Mouse (Mus musculus) heart, adult 18-20 months (tissue): ENCODE measurements around the gene Krtap2-4. TPM values are rescaled to one million over a fixed set of nuclear protein-coding genes. Genes with fewer than 3 reads are reported as not detected.
"Not testable (repeated sequence)": the region's sequence is repeated elsewhere in the genome, so short reads cannot be mapped to it uniquely, and the experiment has no call there.

Experiments
- DNase-seq, 2 experiments: peaks; one replicate each; pipeline ENCODE4 v3.0.0; 2021 to 2022; ENCODE audit warnings: mixed read lengths in 1 of 2
- long read RNA-seq, 2 experiments: library from polyadenylated mRNA; stranded (forward); transcript quantifications; one replicate each; pipeline ENCODE4 v2.0.0; 2021
- total RNA-seq, 2 experiments: library from RNA; stranded (reverse); gene quantifications; 2 replicates each; pipeline ENCODE4 v1.2.3; 2021

Krtap2-4 gene
- total RNA-seq, result not detected
- long read RNA-seq, experiment 1, result 0 reads
- long read RNA-seq, experiment 2, result 0 reads

GRCm38 (mm10) chr11:99614796-99615363 lies at the start of gene Krtap2-4:
Krtap2-4 (minus strand) TSS chr11:99614846.
- DNase-seq, result no peak

GRCm38 (mm10) chr11:99662802-99663201 lies 48.2 kb upstream of the Krtap2-4 start:
- no peak for DNase-seq

DNA sequence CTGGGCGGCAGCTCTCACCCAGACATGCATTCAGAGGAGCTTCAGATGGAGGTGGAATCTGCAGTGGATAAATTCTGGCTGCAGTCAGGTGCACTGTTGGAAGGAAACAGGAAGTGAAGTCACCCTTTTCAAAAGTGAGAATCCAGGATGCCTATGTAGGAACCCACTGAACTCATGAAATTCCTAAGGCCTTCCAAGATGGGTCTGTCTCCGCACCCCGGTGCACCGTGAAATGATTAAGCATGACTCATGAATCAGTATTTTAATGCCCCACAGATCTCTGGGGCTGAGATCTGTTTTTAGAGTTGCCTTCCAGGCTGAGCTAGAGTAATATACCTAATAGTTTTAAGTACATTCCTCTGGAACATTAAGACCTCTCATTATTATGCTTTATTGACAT lies 44.6 kb upstream of the Krtap2-4 start:
- DNase-seq, result no peak

GRCm38 (mm10) chr11:99658467-99659010 lies 43.9 kb upstream of the Krtap2-4 start, which contains the start of gene Gm11563:
Gm11563 (minus strand) TSS chr11:99658960.
- DNase-seq, result not testable (repeated sequence)

DNA sequence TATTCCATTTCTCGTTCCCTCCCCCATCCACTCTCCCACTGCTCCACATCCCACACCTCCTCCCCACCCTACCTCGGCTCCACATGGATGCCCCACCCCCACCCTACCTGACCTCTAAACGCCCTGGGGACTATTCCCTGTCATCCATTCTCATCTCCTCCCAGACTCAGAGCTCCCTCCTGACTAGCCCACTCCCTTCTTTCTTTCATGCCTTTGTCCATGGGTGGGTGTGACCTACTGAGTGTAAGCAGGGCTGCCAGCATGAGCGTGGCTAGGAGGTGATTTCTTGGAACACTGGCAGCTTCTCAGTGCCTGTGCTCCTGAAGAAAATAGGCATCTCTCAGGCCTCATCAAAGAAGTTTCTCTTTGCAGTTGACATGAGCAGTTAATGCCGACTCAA lies 42.4 kb upstream of the Krtap2-4 start:
- DNase-seq, result no peak

GRCm38 (mm10) chr11:99650136-99650535 lies 35.5 kb upstream of the Krtap2-4 start, which contains the start of gene Gm11555:
Gm11555 (minus strand) TSS chr11:99650236.
- no peak for DNase-seq

DNA sequence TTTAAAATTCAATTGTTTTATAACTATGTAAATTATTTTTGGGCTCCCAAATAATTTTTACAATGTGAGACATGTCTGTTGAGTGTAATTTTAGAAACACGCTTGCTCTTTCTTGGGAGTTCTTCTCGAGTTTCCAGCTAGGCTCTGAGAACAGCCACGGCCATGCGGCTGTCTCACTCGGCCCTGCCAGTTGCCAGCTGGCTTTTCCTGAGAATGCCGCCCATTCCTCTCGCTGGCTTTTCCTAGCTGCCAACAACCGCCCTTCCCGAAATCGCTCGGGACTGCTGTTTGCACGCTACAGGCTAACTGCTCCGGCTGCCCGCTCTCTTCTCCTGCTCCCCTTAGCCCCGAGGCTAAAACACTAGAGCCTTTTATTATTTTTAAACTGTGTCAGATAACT lies 31.8 kb upstream of the Krtap2-4 start:
- DNase-seq, result no peak

- DNase-seq, result no peak
These were observed 29.7 kb upstream of the Krtap2-4 start for GRCm38 (mm10) chr11:99644351-99644750.

GRCm38 (mm10) chr11:99643635-99644139 lies 29.0 kb upstream of the Krtap2-4 start, which contains the start of gene Krtap4-7:
Krtap4-7 (minus strand) TSS chr11:99644089.
- DNase-seq, result not testable (repeated sequence)

DNA sequence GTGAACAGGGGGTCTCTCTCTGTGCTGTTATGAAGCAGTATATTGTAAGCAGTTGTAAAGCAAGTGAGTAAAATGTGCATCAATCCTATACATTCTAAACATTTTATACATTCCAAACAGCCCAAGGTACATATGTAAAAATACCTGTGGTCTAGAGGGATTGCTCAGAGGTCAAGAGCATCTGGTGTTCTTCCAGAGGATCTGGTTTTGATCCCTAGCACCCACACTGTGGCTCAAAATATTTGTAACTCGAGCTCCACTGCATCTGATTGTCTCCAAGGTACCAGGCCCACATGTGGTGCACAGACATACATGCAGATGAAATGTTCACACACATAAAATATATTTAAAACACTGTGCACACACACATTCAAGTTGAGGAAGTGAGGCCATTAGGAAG lies 26.3 kb upstream of the Krtap2-4 start:
- DNase-seq, result no peak

GRCm38 (mm10) chr11:99637086-99637485 lies 22.4 kb upstream of the Krtap2-4 start:
- DNase-seq, result no peak

DNA sequence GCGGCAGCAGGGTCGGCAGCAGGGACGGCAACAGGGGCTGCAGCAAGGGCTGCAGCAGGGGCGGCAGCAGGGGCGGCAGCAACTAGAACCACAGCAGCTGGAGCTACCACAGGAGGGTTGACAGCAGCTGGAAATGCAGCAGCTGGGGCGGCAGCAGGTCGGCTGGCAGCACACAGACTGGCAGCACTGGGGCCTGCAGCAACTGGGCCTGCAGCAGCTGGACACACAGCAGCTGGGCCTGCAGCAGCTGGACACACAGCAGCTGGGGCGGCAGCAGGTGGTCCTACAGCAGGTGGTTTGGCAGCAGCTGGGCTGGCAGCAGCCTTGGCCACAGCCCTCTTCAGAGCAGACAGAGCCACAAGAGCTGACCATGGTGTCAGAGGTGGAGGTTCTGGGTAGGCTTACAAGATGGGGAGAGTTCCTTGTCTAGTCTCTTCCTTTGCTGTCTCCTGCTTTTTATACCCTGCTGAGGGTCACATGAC lies 20.0 kb upstream of the Krtap2-4 start, which contains the start of gene Krtap4-2:
TSS of gene Krtap4-2 (minus strand) at position 432 of the 482 bp plus-strand sequence.
- DNase-seq, result no peak

- DNase-seq, result no peak
These were observed 18.6 kb upstream of the Krtap2-4 start for GRCm38 (mm10) chr11:99633293-99633692.

- no peak for DNase-seq
These were observed 16.2 kb upstream of the Krtap2-4 start for GRCm38 (mm10) chr11:99630890-99631289.

DNA sequence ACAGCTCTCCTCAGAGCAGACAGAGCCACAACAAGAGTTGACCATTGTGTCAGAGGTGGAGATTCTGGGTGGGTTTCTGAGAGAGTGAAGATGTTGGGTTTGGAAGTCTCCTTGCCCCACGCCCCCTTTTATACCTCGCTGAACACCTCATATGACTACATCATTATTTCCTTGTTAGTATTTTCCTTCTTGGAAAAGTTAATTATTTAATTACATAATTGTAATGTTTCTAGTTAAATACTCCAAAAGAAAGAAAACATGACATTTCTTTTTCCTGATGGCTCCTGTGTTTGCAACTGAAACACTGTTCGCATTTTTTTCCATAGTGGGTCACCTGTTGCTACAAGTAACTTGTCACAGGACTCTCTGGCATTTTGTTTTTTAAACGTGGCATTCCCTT lies 13.5 kb upstream of the Krtap2-4 start, which contains the start of gene Krtap4-1:
TSS of gene Krtap4-1 (minus strand) at position 101 of the 400 bp plus-strand sequence.
- no peak for DNase-seq

GRCm38 (mm10) chr11:99620335-99620734 lies 5.7 kb upstream of the Krtap2-4 start, which contains the start of gene Gm11562:
Gm11562 (minus strand) TSS chr11:99620435.
- no peak for DNase-seq

DNA sequence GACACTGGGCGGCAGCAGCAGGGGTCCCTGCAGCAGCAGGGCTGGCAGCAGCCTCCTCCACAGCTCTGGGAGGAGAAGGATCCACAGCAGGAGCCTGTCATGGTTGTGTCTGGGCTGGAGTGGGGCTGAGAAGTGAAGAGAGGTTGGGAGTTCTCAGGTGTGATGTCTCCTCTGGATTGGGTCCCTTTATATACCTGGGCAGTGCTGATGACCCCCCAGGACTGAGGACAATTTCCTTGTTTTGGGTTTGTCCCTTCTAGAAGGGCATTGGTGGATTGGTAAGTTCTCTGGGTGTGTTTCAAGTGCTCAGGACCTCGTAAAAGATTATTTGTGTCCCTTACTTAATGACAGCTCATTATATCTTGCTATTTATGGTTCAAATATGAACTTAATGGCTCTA lies 4.6 kb downstream of the Krtap2-4 start, which contains the start of gene Gm11937:
TSS of gene Gm11937 (minus strand) at position 101 of the 400 bp plus-strand sequence.
- not testable (repeated sequence) for DNase-seq

GRCm38 (mm10) chr11:99609126-99609525 lies 5.5 kb downstream of the Krtap2-4 start:
- DNase-seq, result no peak

- not testable (repeated sequence) for DNase-seq
These were observed 11.4 kb downstream of the Krtap2-4 start, which contains the start of gene Gm11938 for GRCm38 (mm10) chr11:99603208-99603607. Gm11938 (minus strand) TSS chr11:99603308.

DNA sequence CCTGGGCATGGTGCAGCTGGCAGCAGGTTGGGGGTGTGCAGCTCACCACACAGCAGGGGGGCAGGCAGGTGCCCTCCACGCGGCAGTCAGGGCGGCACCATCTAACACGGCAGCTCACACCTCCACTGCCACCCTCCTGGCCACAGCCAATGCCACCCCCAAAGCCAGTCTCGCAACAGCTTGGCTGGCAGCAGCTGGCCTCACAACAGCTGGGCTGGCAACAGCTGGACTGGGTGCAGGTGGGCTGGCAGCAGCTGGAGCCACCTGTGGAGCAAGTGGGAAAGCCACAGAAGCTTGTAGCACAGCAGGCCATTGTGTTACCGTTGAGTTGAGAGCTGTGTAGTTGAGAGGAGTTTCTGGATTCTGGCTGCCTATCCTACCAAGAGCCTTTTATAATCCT lies 16.9 kb downstream of the Krtap2-4 start, which contains the start of gene Krtap9-3:
TSS of gene Krtap9-3 (minus strand) at position 364 of the 400 bp plus-strand sequence.
- DNase-seq, result not testable (repeated sequence)

DNA sequence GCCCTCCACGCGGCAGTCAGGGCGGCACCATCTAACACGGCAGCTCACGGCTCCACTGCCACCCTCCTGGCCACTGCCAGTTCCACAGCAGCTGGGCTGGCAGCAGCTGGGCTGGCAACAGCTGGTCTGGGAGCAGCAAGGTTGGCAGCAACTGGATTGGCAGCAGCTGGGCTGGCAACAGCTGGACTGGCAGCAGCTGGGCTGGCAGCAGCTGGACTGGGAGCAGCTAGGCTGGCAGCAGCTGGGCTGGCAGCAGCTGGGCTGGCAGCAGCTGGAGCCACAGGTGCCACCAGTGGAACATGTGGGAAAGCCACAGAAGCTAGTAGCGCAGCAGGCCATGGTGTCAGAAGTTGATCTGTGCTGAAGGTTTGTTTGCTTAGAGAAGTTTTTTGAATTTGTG lies 23.7 kb downstream of the Krtap2-4 start, which contains the start of gene Krtap1-3:
TSS of gene Krtap1-3 (minus strand) at position 359 of the 400 bp plus-strand sequence.
- no peak for DNase-seq

GRCm38 (mm10) chr11:99585096-99585495 lies 29.6 kb downstream of the Krtap2-4 start:
- no peak for DNase-seq

GRCm38 (mm10) chr11:99583245-99583704 lies 31.4 kb downstream of the Krtap2-4 start, which contains the start of gene Krtap1-4:
Krtap1-4 (minus strand) TSS chr11:99583654.
- no peak for DNase-seq
